Mouse (Mus musculus) ovary, postnatal 36 days (tissue): ENCODE data around the gene Acot9.

Experiments used
- DNase-seq: peaks from one replicate; pipeline ENCODE4 v3.0.0; 2022; ENCODE audit warnings: low spot score, mixed read lengths

Acot9 gene

DNA sequence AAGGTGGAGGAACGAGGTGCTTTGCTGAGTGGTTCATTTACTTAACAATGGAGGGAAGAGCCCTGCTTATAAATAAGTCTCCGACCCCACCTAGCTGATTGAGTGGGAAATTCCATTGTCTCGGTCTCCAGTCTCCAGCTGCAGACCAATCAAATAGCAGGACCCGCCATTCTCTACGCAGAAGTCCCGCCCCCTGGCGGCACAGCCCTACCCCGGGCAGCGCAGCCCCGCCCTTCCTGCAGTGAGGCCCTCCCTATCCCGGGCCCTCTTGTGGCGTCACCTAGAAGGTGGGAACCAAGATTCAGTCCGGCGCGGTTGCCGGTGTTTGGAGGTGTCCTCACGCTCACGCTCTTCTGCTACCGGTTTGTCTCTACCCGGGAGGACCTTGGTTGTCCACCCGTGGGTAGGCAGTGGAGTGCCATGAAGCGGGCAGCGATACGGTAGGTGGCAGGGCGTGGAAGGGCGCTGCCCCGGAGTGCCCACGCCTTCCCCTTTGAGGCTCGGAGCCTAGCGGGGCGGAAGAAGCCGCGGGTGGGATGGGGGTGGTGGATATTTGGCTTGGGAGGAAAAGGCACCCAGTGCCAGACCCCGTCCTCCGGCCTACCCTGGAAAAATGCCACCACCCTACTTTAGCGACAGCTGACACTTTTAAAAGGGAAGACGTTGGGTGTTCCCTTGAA lies at the start of gene Acot9:
Gene Acot9, plus strand, starts transcription at position 209 of the 680 bp plus-strand sequence.
- peak; percentile 84 for DNase-seq

- no peak for DNase-seq
These were observed 47.7 kb upstream of the Acot9 start for GRCm38 (mm10) chrX:155214291-155215136.

- DNase-seq, result peak; percentile 29
These were observed 46.6 kb upstream of the Acot9 start for GRCm38 (mm10) chrX:155215501-155216248.

GRCm38 (mm10) chrX:155216271-155216670 lies 46.0 kb upstream of the Acot9 start, which contains the start of gene Sat1:
TSS of gene Sat1 (minus strand) at chrX:155216449.
- DNase-seq, result peak; percentile 89

GRCm38 (mm10) chrX:155218277-155218676 lies 44.0 kb upstream of the Acot9 start:
- no peak for DNase-seq

GRCm38 (mm10) chrX:155256856-155257255 lies 5.4 kb upstream of the Acot9 start:
- no peak for DNase-seq

GRCm38 (mm10) chrX:155262915-155263252 lies 641 bp downstream of the Acot9 start:
- DNase-seq, result no peak

DNA sequence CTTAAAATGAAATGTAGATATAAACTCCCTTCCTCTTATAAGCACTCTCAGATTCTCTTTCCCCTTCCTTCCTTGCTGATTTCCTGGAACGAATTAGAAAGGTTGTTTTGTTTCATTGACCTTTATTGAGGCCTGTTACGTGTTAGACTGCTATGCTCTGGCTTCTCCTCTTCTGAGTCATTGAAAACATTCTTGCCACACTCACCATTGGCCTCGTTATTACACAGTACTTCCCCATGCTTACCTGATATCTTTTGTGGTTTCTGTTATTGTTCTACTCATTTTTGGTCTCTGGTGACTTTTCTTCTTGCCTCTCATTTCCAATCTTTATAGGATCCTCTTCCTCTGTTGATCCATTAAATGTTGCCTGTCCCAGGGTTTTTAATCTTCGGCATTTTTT lies 16.2 kb downstream of the Acot9 start:
- no peak for DNase-seq

GRCm38 (mm10) chrX:155280427-155281044 lies 18.3 kb downstream of the Acot9 start:
- DNase-seq, result no peak

DNA sequence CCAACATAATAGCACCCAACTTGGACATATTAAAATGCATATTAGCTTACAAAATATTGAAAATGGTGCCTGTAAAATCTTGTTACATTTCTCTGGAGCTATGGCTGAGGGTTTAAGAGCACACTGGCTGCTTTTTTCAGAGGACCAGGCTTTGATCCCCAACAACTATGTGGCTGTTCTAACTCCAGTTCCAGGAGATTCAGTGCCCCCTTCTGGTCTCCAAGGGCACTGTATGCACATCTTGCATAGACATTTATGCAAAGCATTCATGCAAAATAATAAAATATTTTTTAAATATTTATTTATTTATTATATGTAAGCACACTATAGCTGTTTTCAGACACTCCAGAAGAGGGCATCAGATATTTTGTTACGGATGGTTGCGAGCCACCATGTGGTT lies 44.1 kb downstream of the Acot9 start:
- DNase-seq, result no peak

- DNase-seq, result no peak
These were observed 55.8 kb downstream of the Acot9 start for GRCm38 (mm10) chrX:155318005-155318404.

- DNase-seq, result no peak
These were observed 75.3 kb downstream of the Acot9 start for GRCm38 (mm10) chrX:155337567-155337904.

GRCm38 (mm10) chrX:155337905-155338721 lies 75.9 kb downstream of the Acot9 start:
- peak; percentile 83 for DNase-seq

GRCm38 (mm10) chrX:155340654-155341053 lies 78.4 kb downstream of the Acot9 start, which contains the start of gene Prdx4:
TSS of gene Prdx4 (minus strand) at chrX:155340754.
- DNase-seq, result no peak

DNA sequence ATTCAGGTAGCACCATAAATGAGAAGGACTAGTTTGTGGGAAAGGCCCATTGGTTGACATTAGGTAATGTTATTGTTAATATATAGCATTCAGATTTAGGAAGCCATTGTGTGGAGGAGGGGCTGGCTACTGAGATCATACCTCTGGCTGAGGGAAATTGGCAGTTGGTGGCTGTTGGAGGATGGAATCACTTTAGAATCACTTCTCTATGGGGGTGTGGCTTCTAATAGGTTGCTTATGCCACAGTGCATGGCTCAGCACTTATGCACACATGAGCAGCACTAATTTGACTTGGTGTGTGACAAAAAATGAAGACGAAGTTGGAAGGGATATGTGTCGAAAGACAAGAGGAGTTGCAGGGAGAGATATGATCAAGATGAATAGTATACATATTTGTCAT lies 84.0 kb downstream of the Acot9 start:
- no peak for DNase-seq
